Mouse (Mus musculus) CH12.LX (cell line): ENCODE data around the gene Nkx2-4. TPM values are rescaled to one million over a fixed set of nuclear protein-coding genes. Genes with fewer than 3 reads are reported as not detected.

Source experiments
- DNase-seq: peaks from one replicate; pipeline ENCODE4 v3.0.0-alpha.2; 2013; ENCODE audit errors: extremely low read depth
- H3K27ac ChIP-seq: 2 replicates; pipeline ENCODE4 v1.5.1; 2012; ENCODE audit warnings: low read depth, mild to moderate bottlenecking, control low read depth, moderate library complexity; ENCODE audit not compliant: insufficient read depth
- H3K27me3 ChIP-seq: replicated peaks from 2 replicates; pipeline ENCODE3; 2012; ENCODE audit warnings: inconsistent platforms
- H3K36me3 ChIP-seq, 2 experiments: replicated peaks in 1 of 2; 2 replicates each; pipeline versions ENCODE3 to v1.6.1; 2012; ENCODE audit warnings: inconsistent platforms in 1 of 2, low read length in 1 of 2, mild to moderate bottlenecking in 1 of 2, mixed read lengths in 1 of 2, moderate library complexity in 1 of 2; ENCODE audit not compliant: control insufficient read depth in 1 of 2, insufficient read depth in 1 of 2
- H3K4me1 ChIP-seq, 2 experiments: 2 replicates each; pipeline ENCODE4 v1.6.1; 2012; ENCODE audit warnings: inconsistent platforms in 1 of 2, moderate library complexity in 1 of 2; ENCODE audit not compliant: insufficient read depth in 2 of 2, control insufficient read depth in 1 of 2
- H3K4me2 ChIP-seq: 2 replicates; pipeline ENCODE4 v1.6.1; 2012; ENCODE audit warnings: low read depth, mild to moderate bottlenecking, control low read depth; ENCODE audit not compliant: poor library complexity, insufficient read depth, severe bottlenecking
- H3K4me3 ChIP-seq, 3 experiments: fragments of 150-350 bp in 1 of 3; sonication (generic) in 1 of 3; replicated peaks in 1 of 3; 2 replicates each; pipeline versions ENCODE3 to v1.5.1; 2011 to 2012; ENCODE audit warnings: low read depth in 2 of 3, low read length in 2 of 3, mild to moderate bottlenecking in 2 of 3, moderate library complexity in 2 of 3, control low read depth in 1 of 3, improper control_type of control experiment in 1 of 3, inconsistent platforms in 1 of 3, mixed read lengths in 1 of 3; ENCODE audit not compliant: poor library complexity in 1 of 3
- H3K79me2 ChIP-seq: replicated peaks from 2 replicates; pipeline ENCODE4 v1.6.1; 2012; ENCODE audit warnings: mild to moderate bottlenecking, moderate library complexity; ENCODE audit not compliant: control insufficient read depth, poor library complexity, insufficient read depth, severe bottlenecking; ENCODE audit errors: extremely low read depth
- H3K9ac ChIP-seq: 2 replicates; pipeline ENCODE4 v1.6.1; 2012; ENCODE audit warnings: low read depth, mild to moderate bottlenecking, control low read depth, moderate library complexity; ENCODE audit not compliant: insufficient read depth
- H3K9me3 ChIP-seq: replicated peaks from 2 replicates; pipeline ENCODE3; 2012; ENCODE audit warnings: low read length, inconsistent platforms, mixed read lengths
- MAX ChIP-seq: IDR thresholded peaks from 2 replicates; pipeline ENCODE4 v1.6.1; 2011; ENCODE audit warnings: low read length, improper control_type of control experiment
- MAZ ChIP-seq: IDR thresholded peaks from 2 replicates; pipeline ENCODE4 v1.6.1; 2012; ENCODE audit warnings: low read depth, mild to moderate bottlenecking, inconsistent platforms, low read length, improper control_type of control experiment, moderate library complexity
- MEF2A ChIP-seq: IDR thresholded peaks from 2 replicates; pipeline ENCODE4 v1.6.1; 2014; ENCODE audit warnings: low read depth, mild to moderate bottlenecking, inconsistent platforms, low read length, improper control_type of control experiment, borderline replicate concordance
- NRF1 ChIP-seq: IDR thresholded peaks from 2 replicates; pipeline ENCODE4 v1.6.1; 2014; ENCODE audit warnings: low read depth, mild to moderate bottlenecking, inconsistent platforms, low read length, improper control_type of control experiment, moderate library complexity
- POLR2AphosphoS2 ChIP-seq: IDR thresholded peaks from 2 replicates; pipeline ENCODE4 v1.6.1; 2011; ENCODE audit warnings: low read depth, low read length, improper control_type of control experiment
- SIN3A ChIP-seq: IDR thresholded peaks from 2 replicates; pipeline ENCODE4 v1.6.1; 2012; ENCODE audit warnings: low read length, improper control_type of control experiment, inconsistent platforms
- UBTF ChIP-seq: IDR thresholded peaks from 2 replicates; pipeline ENCODE4 v1.6.1; 2012; ENCODE audit warnings: low read depth, mild to moderate bottlenecking, inconsistent platforms, low read length, improper control_type of control experiment, moderate library complexity
- USF2 ChIP-seq: conservative IDR thresholded peaks from 2 replicates; pipeline ENCODE4 v1.6.1; 2011; ENCODE audit warnings: low read depth, low read length, improper control_type of control experiment
- ZNF384 ChIP-seq: IDR thresholded peaks from 2 replicates; pipeline ENCODE4 v1.6.1; 2012; ENCODE audit warnings: low read depth, low read length, improper control_type of control experiment, inconsistent platforms
- dilution Hi-C: fragments of 300-500 bp; cut with MboI; formaldehyde crosslinking; loops from 2 replicates; pipeline ENCODE4 v1.14.3; 2020; ENCODE audit warnings: low sequenced_read_pairs; ENCODE audit not compliant: extremely low pct_unique_long_range_greater_than_20kb, extremely low pct_ligation_motif_present
- in situ Hi-C: fragments of 300-500 bp; cut with MboI; formaldehyde crosslinking; loops from 3 replicates; pipeline ENCODE4 v1.14.3; 2019; ENCODE audit warnings: low sequenced_read_pairs, low pct_ligation_motif_present, low pct_unique_long_range_greater_than_20kb, mixed read lengths
- polyA plus RNA-seq: library from polyadenylated mRNA; unstranded; fragments of >175 nt; gene quantifications from 2 replicates; pipeline ENCODE4 v1.2.1, GENCODE M21; 2012; ENCODE audit warnings: low read depth; ENCODE audit not compliant: insufficient read length
- total RNA-seq, 2 experiments: library from RNA; depleted of rRNA; stranded (reverse); fragments of 300-350 nt in 1 of 2; fragments of >200 nt in 1 of 2; gene quantifications; 2 replicates each; pipeline ENCODE4 v1.2.3; 2012 to 2014

Gene Nkx2-4
- total and polyA plus RNA-seq, 3 experiments, result not detected

DNA sequence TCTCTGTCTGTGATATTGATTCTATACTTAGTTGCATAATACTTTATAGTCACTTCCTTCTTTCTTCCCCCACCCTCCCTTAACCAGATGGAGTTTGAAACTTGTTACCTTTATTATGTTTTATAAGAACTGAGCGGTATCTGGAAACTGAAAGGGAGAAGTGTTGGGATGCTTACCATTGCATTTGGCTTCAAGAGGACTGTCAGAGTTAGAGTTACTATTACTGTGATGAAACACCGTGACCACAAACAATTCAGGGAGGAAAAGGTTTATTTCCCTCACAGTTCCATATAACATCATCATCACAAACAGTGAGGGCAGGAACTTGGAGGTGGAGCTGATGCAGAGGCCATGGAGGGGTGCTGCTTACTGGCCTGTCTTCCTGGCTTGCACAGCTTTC is 49.4 kb downstream of the Nkx2-4 start:
- H3K4me2 ChIP-seq, result no peak overlapping the region
- dilution Hi-C loops, result no loop called here
- H3K9me3 ChIP-seq, result no peaks in the 10 kb centered on the region
- peaks cover 30 to 76% of the 10 kb centered on the region in 2 experiments for H3K36me3 ChIP-seq
- no peak overlapping the region for H3K9ac ChIP-seq
- DNase-seq, result no peak
- in situ Hi-C loops, result no loop called here
- H3K4me1 ChIP-seq, result peaks cover 0 to 10% of the 10 kb centered on the region in 2 experiments; a peak in 2 of 4 replicates
- no peak overlapping the region for H3K4me3 ChIP-seq
- TF ChIP-seq POLR2AphosphoS2 (no peak), NRF1 (no peak), MAX (no peak), USF2 (no peak), MAZ (no peak), UBTF (no peak), ZNF384 (no peak), MEF2A (no peak), SIN3A (no peak)
- no peak overlapping the region for H3K27ac ChIP-seq
- H3K79me2 ChIP-seq, result peaks cover 6% of the 10 kb centered on the region; the same call in 1 of the 2 replicates
- no peaks in the 10 kb centered on the region for H3K27me3 ChIP-seq

Other genes starting within 250 kb of the Nkx2-4 start
- 9.8 and 14.1 TPM in 2 replicates for gene Kiz, start 229.6 kb downstream of the Nkx2-4 start, total RNA-seq (2012; rRNA removed)
- 13.0 TPM in 2 replicates for gene Kiz, start 229.6 kb downstream of the Nkx2-4 start, total RNA-seq (2014; rRNA removed)
- 11.2 and 13.8 TPM in 2 replicates for gene Kiz, start 229.6 kb downstream of the Nkx2-4 start, polyA plus RNA-seq
- gene Xrn2, start 72.4 kb downstream of the Nkx2-4 start, total RNA-seq (2012; rRNA removed), result 114 and 137 TPM in 2 replicates
- 106 and 130 TPM in 2 replicates for gene Xrn2, start 72.4 kb downstream of the Nkx2-4 start, total RNA-seq (2014; rRNA removed)
- gene Xrn2, start 72.4 kb downstream of the Nkx2-4 start, polyA plus RNA-seq, result 103 and 115 TPM in 2 replicates
- gene Nkx2-2, start 108.8 kb upstream of the Nkx2-4 start, total RNA-seq (2012; rRNA removed), result not detected in 2 replicates
- not detected in 2 replicates for gene Nkx2-2, start 108.8 kb upstream of the Nkx2-4 start, total RNA-seq (2014; rRNA removed)
- not detected in 2 replicates for gene Nkx2-2, start 108.8 kb upstream of the Nkx2-4 start, polyA plus RNA-seq